Mouse (Mus musculus): ENCODE results near the gene Map1a. TPM values are rescaled to one million over a fixed set of nuclear protein-coding genes. Genes with fewer than 3 reads are reported as not detected.
A peak's percentile ranks its signal among the peaks of the same experiment; 100 is the strongest.

Map1a gene
- polyA plus RNA-seq, 1 experiment from 2014 or later: 0.20 TPM

GRCm38 (mm10) chr2:121292316-121293013, 3.1 kb downstream of the Map1a start:
- H3K4me1 ChIP-seq (replicated peaks): peaks cover 42% of the 10 kb centered on the region
- 49% methylated on average over 5 of the region's 5 CpGs for WGBS (ENCODE audit: insufficient replicate concordance)
- H3K4me3 ChIP-seq (replicated peaks): no peak overlapping the region
- H3K9me3 ChIP-seq (replicated peaks): no peaks in the 10 kb centered on the region
- H3K27me3 ChIP-seq: peaks cover 100% of the 10 kb centered on the region
- H3K4me2 ChIP-seq: no peak overlapping the region
- H3K9ac ChIP-seq: no peak overlapping the region
- no peak overlapping the region for H3K27ac ChIP-seq
- no peaks in the 10 kb centered on the region for H3K36me3 ChIP-seq
- DNase-seq (no peak), ATAC-seq (ENCODE audit: low read depth) (no peak)

- 8% methylated on average over 4 of the region's 4 CpGs for WGBS (ENCODE audit: insufficient replicate concordance)
- Histone ChIP-seq H3K4me3 (replicated peaks) (no peak overlapping the region), H3K4me2 (0 out of 2 replicates have a peak overlapping the region, but pooled peaks have one; percentile 0), H3K4me1 (replicated peaks) (peaks cover 38% of the 10 kb centered on the region), H3K36me3 (no peaks in the 10 kb centered on the region), H3K9ac (no peak overlapping the region), H3K9me3 (replicated peaks) (no peaks in the 10 kb centered on the region), H3K27ac (no peak overlapping the region), H3K27me3 (peaks cover 100% of the 10 kb centered on the region)
- ATAC-seq (ENCODE audit: low read depth) (no peak), DNase-seq (no peak)
These were observed 4.8 kb downstream of the Map1a start for GRCm38 (mm10) chr2:121294182-121294581.

GRCm38 (mm10) chr2:121294753-121295607, 5.6 kb downstream of the Map1a start:
- no peak overlapping the region for H3K27ac ChIP-seq
- H3K4me3 ChIP-seq (replicated peaks): peak overlapping the region; percentile 18
- no peak overlapping the region for H3K9ac ChIP-seq
- no peaks in the 10 kb centered on the region for H3K9me3 ChIP-seq (replicated peaks)
- peak overlapping the region; percentile 41 for H3K4me2 ChIP-seq
- H3K27me3 ChIP-seq: peaks cover 100% of the 10 kb centered on the region
- DNase-seq (no peak), ATAC-seq (ENCODE audit: low read depth) (no peak; the same call in 1 of the 2 replicates)
- H3K36me3 ChIP-seq: no peaks in the 10 kb centered on the region
- H3K4me1 ChIP-seq (replicated peaks): peaks cover 30% of the 10 kb centered on the region
- 5% methylated on average over 18 of the region's 18 CpGs for WGBS (ENCODE audit: insufficient replicate concordance)

- Histone ChIP-seq H3K4me1 (replicated peaks) (peaks cover 26% of the 10 kb centered on the region), H3K27ac (no peak overlapping the region), H3K36me3 (no peaks in the 10 kb centered on the region), H3K4me2 (peak overlapping the region; percentile 41), H3K27me3 (peaks cover 100% of the 10 kb centered on the region), H3K9me3 (replicated peaks) (no peaks in the 10 kb centered on the region), H3K9ac (no peak overlapping the region), H3K4me3 (replicated peaks) (peak overlapping the region; percentile 18)
- ATAC-seq (ENCODE audit: low read depth): no peak
- 3% methylated on average over 15 of the region's 15 CpGs for WGBS (ENCODE audit: insufficient replicate concordance)
- no peak for DNase-seq
These were observed 6.5 kb downstream of the Map1a start for GRCm38 (mm10) chr2:121295608-121296571.

- 12% methylated on average over 6 of the region's 6 CpGs for WGBS (ENCODE audit: insufficient replicate concordance)
- Histone ChIP-seq H3K9me3 (replicated peaks) (no peaks in the 10 kb centered on the region), H3K27ac (no peak overlapping the region), H3K36me3 (no peaks in the 10 kb centered on the region), H3K4me3 (replicated peaks) (no peak overlapping the region), H3K4me1 (replicated peaks) (peaks cover 26% of the 10 kb centered on the region), H3K4me2 (peak overlapping the region; percentile 41; the same call in 1 of the 2 replicates), H3K9ac (no peak overlapping the region), H3K27me3 (peaks cover 100% of the 10 kb centered on the region)
- ATAC-seq (ENCODE audit: low read depth) (no peak), DNase-seq (no peak)
These were observed 7.4 kb downstream of the Map1a start for GRCm38 (mm10) chr2:121296754-121297231.

- no peaks in the 10 kb centered on the region for H3K36me3 ChIP-seq
- peaks cover 26% of the 10 kb centered on the region for H3K4me1 ChIP-seq (replicated peaks)
- H3K27me3 ChIP-seq: peaks cover 100% of the 10 kb centered on the region
- H3K4me2 ChIP-seq: no peak overlapping the region
- ATAC-seq (ENCODE audit: low read depth): no peak
- H3K9ac ChIP-seq: no peak overlapping the region
- H3K27ac ChIP-seq: no peak overlapping the region
- no peak overlapping the region for H3K4me3 ChIP-seq (replicated peaks)
- H3K9me3 ChIP-seq (replicated peaks): no peaks in the 10 kb centered on the region
- DNase-seq: no peak
- 7% methylated on average over 9 of the region's 9 CpGs for WGBS (ENCODE audit: insufficient replicate concordance)
These were observed 8.3 kb downstream of the Map1a start for GRCm38 (mm10) chr2:121297701-121298100.

GRCm38 (mm10) chr2:121298131-121298530, 8.7 kb downstream of the Map1a start:
- Histone ChIP-seq H3K27ac (no peak overlapping the region), H3K27me3 (peaks cover 98% of the 10 kb centered on the region), H3K4me3 (replicated peaks) (no peak overlapping the region), H3K36me3 (no peaks in the 10 kb centered on the region), H3K4me2 (no peak overlapping the region), H3K4me1 (replicated peaks) (peaks cover 26% of the 10 kb centered on the region), H3K9ac (no peak overlapping the region), H3K9me3 (replicated peaks) (no peaks in the 10 kb centered on the region)
- ATAC-seq (ENCODE audit: low read depth): no peak
- WGBS (ENCODE audit: insufficient replicate concordance): 7% methylated on average over 8 of the region's 8 CpGs
- DNase-seq: no peak

GRCm38 (mm10) chr2:121299471-121299870, 10.1 kb downstream of the Map1a start:
- Histone ChIP-seq H3K9me3 (replicated peaks) (no peaks in the 10 kb centered on the region), H3K4me1 (replicated peaks) (peaks cover 19% of the 10 kb centered on the region), H3K4me3 (replicated peaks) (no peak overlapping the region), H3K27me3 (peaks cover 98% of the 10 kb centered on the region), H3K27ac (no peak overlapping the region), H3K36me3 (no peaks in the 10 kb centered on the region), H3K4me2 (no peak overlapping the region), H3K9ac (no peak overlapping the region)
- ATAC-seq (ENCODE audit: low read depth): no peak
- 74% methylated on average over 17 of the region's 17 CpGs for WGBS (ENCODE audit: insufficient replicate concordance)
- no peak for DNase-seq

GRCm38 (mm10) chr2:121300036-121300435, 10.6 kb downstream of the Map1a start:
- WGBS (ENCODE audit: insufficient replicate concordance): 69% methylated on average over 10 of the region's 10 CpGs
- DNase-seq: no peak

GRCm38 (mm10) chr2:121308997-121309416, 19.6 kb downstream of the Map1a start:
- no peak overlapping the region for H3K27ac ChIP-seq
- no peaks in the 10 kb centered on the region for H3K9me3 ChIP-seq (replicated peaks)
- no peak overlapping the region for H3K4me2 ChIP-seq
- ATAC-seq (ENCODE audit: low read depth) (no peak), DNase-seq (no peak)
- WGBS (ENCODE audit: insufficient replicate concordance): 17% methylated on average over 5 of the region's 5 CpGs
- H3K4me1 ChIP-seq (replicated peaks): no peaks in the 10 kb centered on the region; the same call in 1 of the 2 replicates
- no peak overlapping the region for H3K9ac ChIP-seq
- H3K36me3 ChIP-seq: no peaks in the 10 kb centered on the region
- H3K4me3 ChIP-seq (replicated peaks): no peak overlapping the region
- H3K27me3 ChIP-seq: peaks cover 43% of the 10 kb centered on the region

More at GRCm38 (mm10) chr2:121300036-121300435, 10.6 kb downstream of the Map1a start:
- Histone ChIP-seq H3K27me3 (peaks cover 98% of the 10 kb centered on the region), H3K36me3 (no peaks in the 10 kb centered on the region), H3K9me3 (replicated peaks) (no peaks in the 10 kb centered on the region), H3K27ac (no peak overlapping the region), H3K4me3 (replicated peaks) (no peak overlapping the region), H3K4me1 (replicated peaks) (peaks cover 15% of the 10 kb centered on the region), H3K4me2 (no peak overlapping the region), H3K9ac (no peak overlapping the region)
- no peak for ATAC-seq (ENCODE audit: low read depth)

Data from liver, embryonic 13.5 days (tissue).